Mouse (Mus musculus) c-Kit-positive CD71-positive TER-119-negative erythroid progenitor cells, embryonic 14.5 days (primary cell): ENCODE measurements around the gene Sppl3.
A peak's percentile ranks its signal among the peaks of the same experiment; 100 is the strongest.

ENCODE experiments used
- DNase-seq: peaks from one replicate; pipeline ENCODE4 v3.0.0-alpha.2; 2013; ENCODE audit warnings: low read depth

Sppl3 gene

DNA sequence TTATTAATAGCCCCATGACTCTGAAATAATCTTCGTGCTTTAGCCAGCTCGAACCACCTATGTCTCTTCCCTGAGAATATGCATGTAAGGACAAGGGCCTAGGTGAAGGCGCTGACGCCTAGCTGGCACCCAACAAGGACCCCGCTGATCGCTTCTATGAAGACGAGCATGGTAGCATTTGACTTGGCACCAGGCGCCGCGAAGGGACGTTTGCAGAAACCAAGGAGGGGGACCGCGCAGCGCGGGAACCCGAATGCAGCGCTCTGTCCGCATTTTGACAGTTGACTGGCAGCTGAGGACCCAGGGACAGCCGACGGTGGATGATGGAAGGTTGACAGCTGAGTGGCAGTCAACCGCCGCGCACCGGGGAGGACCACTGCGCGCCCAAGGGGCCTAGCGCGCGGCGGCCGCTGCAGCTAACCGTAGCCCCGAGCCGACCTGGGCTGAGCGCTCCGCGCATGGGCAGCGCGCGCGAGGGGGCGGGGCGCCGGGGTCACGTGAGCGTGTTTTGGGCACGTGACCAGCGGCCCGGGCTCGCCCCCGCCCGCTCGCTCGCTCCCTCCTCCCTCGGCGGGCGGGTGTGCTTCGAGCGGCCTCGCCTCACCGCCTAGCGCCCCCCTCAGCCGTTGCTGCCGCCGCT lies at the start of gene Sppl3:
TSS of gene Sppl3 (plus strand) at position 561 of the 640 bp plus-strand sequence.
- peak; percentile 81 for DNase-seq

DNA sequence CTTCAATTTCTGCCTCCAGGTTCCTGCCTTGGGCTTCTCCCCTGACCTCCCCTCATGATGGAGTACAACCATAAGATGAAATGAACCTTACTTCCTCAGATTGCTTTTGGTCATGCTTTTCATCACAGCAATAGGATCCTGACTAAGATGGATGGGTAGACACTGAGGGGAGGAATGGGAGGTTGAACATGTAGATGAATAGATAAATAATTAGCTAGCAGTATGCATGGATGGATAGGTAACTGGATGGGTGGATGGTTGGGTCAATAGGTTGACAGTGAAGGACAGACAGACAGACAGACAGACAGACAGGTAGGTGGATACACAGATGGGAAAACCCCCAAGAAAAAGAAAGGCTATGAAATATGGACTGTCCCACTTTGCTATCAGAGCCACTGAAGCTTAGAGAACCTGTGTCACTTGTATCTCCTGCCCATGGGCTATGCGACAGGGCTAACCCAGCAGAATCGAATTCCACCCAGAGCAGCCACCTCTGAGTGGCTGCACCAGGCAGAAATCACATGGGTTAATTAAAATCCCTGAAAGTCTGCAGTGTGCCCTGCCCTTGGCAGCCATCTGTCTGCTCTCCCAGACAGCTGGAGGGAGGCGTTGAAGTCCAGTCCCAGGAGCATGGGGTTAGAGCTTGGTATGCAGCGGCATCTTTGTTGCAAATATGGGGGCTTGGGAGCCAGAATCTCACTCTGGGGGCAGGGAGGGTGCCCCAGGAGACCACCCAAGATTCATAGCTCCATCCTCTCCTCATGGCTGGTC lies 49.2 kb upstream of the Sppl3 start:
- no peak for DNase-seq

GRCm38 (mm10) chr5:114964315-114964966 lies 46.5 kb upstream of the Sppl3 start:
- peak; percentile 15 for DNase-seq

DNA sequence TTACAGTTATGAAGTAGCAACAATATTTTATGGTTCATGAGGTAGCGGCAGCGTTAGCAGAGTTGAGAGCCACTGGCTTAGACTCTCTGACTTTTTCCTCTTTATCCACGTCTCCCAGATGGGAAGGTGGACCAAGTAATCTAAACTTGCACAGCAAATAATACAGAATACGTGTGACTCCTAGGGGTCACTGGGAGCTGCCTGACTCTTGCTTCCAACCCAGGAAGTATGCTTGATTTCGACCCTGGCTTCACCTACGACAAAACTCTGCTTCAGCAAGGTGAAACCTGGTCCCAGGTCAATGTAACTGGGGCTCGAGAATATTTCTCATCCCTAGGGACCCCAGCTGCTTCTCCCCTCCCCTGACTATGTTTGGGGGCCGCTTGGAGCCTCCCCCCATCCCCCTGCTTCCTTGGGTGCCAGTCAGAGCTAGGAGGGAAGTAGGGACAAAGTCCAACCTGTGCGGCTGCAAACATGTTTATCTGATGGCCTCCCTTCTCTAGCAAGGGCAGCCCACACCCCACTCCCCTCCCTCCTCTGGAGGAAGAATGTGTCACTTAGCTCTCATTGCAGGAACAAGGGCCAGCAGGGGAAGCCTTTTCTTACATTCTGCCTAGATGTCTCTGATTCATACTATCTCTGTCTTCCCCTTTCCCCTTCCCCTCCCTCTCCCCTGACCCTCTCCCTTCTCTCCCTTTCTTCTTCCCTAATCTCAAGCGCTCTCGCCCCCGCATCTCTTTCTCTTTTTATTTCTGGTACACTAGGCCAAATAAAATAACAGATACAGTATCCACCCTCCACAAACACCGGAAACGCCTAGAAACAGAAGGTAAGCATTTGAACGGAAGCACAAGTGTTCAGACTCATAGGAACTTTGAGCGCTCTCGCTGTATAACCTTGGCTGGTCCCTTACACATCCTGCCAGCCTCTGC lies 45.7 kb upstream of the Sppl3 start:
- no peak for DNase-seq

- DNase-seq, result no peak
Observed at GRCm38 (mm10) chr5:114967523-114968268, 43.2 kb upstream of the Sppl3 start.

GRCm38 (mm10) chr5:114968651-114969050 lies 42.3 kb upstream of the Sppl3 start:
- DNase-seq, result no peak

DNA sequence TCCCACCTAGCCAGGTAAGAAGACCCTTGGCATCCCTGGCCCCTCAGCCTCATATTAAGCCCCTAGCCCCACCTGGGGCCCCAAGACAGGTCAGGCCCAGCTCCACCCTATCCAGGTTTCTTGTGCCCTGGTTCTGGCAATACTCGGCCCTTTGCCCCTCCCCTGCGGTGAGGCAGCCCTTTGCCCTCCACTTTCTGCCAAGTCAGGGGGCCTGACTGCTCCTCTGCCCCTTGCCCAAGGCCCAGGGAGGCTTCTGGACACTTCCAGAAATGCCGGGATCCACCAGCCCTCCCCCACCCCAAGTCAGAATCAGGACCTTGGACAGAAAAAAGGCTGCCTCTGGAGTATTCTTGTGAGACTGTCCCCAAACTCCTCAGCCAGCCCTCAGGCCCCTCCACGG lies 41.9 kb upstream of the Sppl3 start:
- DNase-seq, result no peak

- no peak for DNase-seq
Observed at GRCm38 (mm10) chr5:114969609-114970215, 41.2 kb upstream of the Sppl3 start.

GRCm38 (mm10) chr5:114970824-114971227 lies 40.1 kb upstream of the Sppl3 start, which contains the start of gene Hnf1a:
TSS of gene Hnf1a (minus strand) at chr5:114971094.
- DNase-seq, result no peak

DNA sequence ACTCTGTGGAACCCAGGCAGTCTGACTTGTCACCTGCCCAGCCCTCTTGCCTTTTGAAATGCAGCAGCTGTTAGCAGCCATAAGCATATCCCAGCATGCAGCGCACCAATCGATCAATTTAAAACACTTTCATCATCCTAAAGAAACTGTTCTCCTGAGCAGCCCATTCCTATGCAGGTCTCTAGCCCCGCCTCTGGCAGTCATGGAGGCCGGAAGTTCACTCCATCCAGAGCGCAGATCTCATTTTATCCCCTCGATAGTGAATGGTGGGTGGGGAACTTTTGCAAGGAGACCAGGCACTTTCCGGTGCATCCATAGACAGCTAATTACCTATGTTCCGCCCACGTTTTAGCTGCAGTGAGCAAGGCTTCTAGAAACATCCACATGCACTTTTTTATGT lies 38.7 kb upstream of the Sppl3 start:
- DNase-seq, result no peak

GRCm38 (mm10) chr5:114973131-114973530 lies 37.8 kb upstream of the Sppl3 start:
- DNase-seq, result no peak

- no peak for DNase-seq
Observed at GRCm38 (mm10) chr5:114976935-114977334, 34.0 kb upstream of the Sppl3 start.

- DNase-seq, result no peak
Observed at GRCm38 (mm10) chr5:114978473-114978872, 32.5 kb upstream of the Sppl3 start.

GRCm38 (mm10) chr5:114978888-114979249 lies 32.1 kb upstream of the Sppl3 start:
- peak; percentile 70 for DNase-seq

GRCm38 (mm10) chr5:114979250-114980121 lies 31.5 kb upstream of the Sppl3 start:
- DNase-seq, result peak; percentile 67

DNA sequence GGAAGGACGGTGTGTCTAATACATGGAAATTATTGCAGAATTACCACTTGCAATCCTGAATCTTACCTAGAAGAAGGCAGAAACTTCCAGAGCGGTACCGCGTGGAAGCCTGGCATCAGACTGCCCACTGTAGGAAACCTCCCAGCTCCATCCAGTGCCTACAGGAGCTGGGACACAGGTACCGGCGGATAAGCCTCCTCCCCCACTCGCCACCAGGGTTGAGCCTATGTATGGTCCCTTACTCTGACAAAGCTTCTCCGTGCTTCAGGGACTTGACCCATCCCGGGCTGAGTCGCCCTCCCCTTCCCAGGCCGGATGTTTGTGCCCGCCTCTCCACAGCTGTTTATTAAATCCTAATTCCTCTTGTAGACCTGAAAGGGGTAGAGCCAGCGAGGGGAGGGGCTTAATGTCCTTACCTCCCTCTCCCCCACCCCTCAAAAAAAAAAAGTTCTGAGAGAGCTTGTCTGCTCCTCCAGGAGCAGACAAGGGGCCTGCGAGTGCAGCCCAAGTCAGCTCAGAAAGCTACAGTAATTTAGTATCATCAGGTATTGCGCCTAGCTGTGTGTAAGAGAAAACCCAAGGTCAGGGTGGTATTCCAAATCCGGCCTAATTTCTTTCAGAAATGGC lies 30.7 kb upstream of the Sppl3 start:
- no peak for DNase-seq

GRCm38 (mm10) chr5:114982001-114982400 lies 28.9 kb upstream of the Sppl3 start:
- no peak for DNase-seq

DNA sequence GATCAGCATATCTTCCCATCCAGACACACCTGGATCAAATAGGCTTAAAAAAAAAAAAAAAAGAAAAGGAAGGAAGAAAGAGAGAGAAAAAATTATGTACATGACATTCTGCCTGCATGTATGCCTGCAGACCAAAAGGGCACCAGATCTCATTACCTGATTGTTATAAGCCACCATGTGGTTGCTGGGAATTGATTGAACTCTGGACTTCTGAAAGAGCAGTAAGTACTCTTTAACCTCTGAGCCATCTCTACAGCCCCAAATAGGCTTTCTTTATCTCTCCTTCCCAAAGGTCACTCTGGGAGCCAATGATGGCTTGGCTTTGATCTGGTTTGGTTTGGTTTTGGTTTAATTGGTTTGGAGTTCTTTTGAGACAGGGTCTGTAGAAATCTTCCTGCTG lies 25.9 kb upstream of the Sppl3 start:
- DNase-seq, result no peak

- no peak for DNase-seq
Observed at GRCm38 (mm10) chr5:114996447-114996846, 14.5 kb upstream of the Sppl3 start.
